Mouse (Mus musculus) embryonic facial prominence, embryonic 10.5 days (tissue): ENCODE data around the gene Poc1b. TPM values are rescaled to one million over a fixed set of nuclear protein-coding genes. Genes with fewer than 3 reads are reported as not detected.

ENCODE experiments used
- DNase-seq: peaks from one replicate; pipeline ENCODE4 v3.0.0-alpha.2; 2017; ENCODE audit warnings: low spot score
- H3K27ac ChIP-seq: fragments of 300-500 bp; sonication (generic); replicated peaks from 2 replicates; pipeline ENCODE4 v1.5.1; 2016; ENCODE audit warnings: mild to moderate bottlenecking
- H3K27me3 ChIP-seq: fragments of 300-500 bp; sonication (generic); replicated peaks from 2 replicates; pipeline ENCODE4 v1.6.1; 2016; ENCODE audit warnings: low read depth, mild to moderate bottlenecking; ENCODE audit not compliant: poor library complexity, severe bottlenecking
- H3K36me3 ChIP-seq: fragments of 300-500 bp; sonication (generic); replicated peaks from 2 replicates; pipeline ENCODE4 v1.6.1; 2016; ENCODE audit warnings: mild to moderate bottlenecking, moderate library complexity
- H3K4me1 ChIP-seq: fragments of 300-500 bp; sonication (generic); 2 replicates; pipeline ENCODE4 v1.6.1; 2016
- H3K4me3 ChIP-seq: fragments of 300-500 bp; sonication (generic); 2 replicates; pipeline ENCODE4 v1.5.1; 2016; ENCODE audit warnings: mild to moderate bottlenecking, moderate library complexity
- H3K9me3 ChIP-seq: fragments of 300-500 bp; sonication (generic); 2 replicates; pipeline ENCODE4 v1.6.1; 2016; ENCODE audit warnings: mild to moderate bottlenecking
- WGBS: fragments of 180-500 bp; shearing (Covaris S2); methylation state at CpG from one replicate; pipeline ENCODE4 v1.1.7; 2016; 5-methylcytosine and 5-hydroxymethylcytosine counted together
- polyA plus RNA-seq: library from polyadenylated mRNA; unstranded; fragments of >200 nt; fragmentation: Nextera tagmentation; extraction: Ambion mirVana; gene quantifications from 2 replicates; pipeline ENCODE4 v1.2.1, GENCODE M21; 2016

Poc1b gene
- 32.6 and 33.3 TPM in 2 replicates for polyA plus RNA-seq

DNA sequence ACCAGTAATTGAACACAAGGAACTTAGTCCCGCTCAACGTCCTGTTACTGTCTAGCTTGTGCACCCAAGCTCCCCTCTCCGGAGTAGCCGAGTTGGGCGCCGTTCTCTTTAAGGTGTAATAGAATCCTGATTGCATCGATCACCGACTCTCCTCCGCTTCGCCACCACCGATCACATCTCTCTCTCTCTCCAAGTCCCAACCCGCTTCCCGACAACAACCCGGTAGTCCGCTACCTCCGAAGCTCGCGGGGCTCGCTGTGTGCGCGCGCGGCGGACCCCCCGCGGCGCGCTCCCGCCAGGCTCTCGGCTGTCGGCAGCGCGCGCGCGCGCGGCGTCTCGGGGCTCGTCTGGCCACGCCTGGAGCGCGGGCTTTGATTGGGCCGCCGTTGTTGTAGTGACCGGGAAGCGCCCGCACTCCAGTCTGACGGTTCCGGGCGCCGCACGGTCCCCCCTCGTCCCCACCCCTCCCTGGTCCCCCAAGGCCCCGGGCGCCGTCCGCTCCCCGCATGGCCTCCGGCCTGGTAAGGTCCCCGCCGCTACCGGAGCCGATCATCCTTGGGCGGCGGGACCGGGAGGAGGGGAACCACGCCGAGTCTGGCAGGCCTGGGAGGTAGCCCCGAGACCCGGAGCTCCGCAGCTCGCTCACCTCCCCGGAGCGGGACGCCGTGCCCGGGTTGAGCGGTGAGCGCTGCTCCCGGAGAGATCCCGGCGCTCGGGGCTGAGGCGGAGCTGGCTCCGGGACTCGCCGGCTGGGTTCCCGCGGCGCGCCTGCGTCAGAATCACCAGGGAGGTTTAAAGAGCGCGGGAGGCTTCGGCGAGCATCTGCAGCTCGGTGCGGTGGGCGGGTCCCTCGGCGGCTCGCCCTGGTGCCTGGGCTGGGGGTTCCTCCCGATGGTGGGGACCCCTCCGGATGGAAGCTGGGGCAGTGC, at the start of gene Poc1b:
Poc1b (plus strand) TSS at position 334 of the 929 bp plus-strand sequence.
- peaks cover 4% of the 10 kb centered on the region; the same call in 1 of the 2 replicates for H3K9me3 ChIP-seq
- peaks cover 39% of the 10 kb centered on the region for H3K36me3 ChIP-seq
- H3K27ac ChIP-seq = peak within 1 kb of the TSS; percentile 96
- H3K4me1 ChIP-seq = peaks cover 30% of the 10 kb centered on the region
- H3K27me3 ChIP-seq = no peaks in the 10 kb centered on the region
- peak; percentile 94 for DNase-seq
- H3K4me3 ChIP-seq = peak within 1 kb of the TSS; percentile 94
- WGBS = under 1% methylated on average over 106 of the region's 106 CpGs

- H3K27me3 ChIP-seq = no peaks in the 10 kb centered on the region
- H3K4me3 ChIP-seq = no peak overlapping the region
- no peaks in the 10 kb centered on the region for H3K4me1 ChIP-seq
- 88% methylated on average over 7 of the region's 7 CpGs for WGBS
- H3K27ac ChIP-seq = no peak overlapping the region
- H3K36me3 ChIP-seq = no peaks in the 10 kb centered on the region
- no peak for DNase-seq
- no peaks in the 10 kb centered on the region for H3K9me3 ChIP-seq
Measured at GRCm38 (mm10) chr10:99060588-99060987, 46.2 kb upstream of the Poc1b start.

GRCm38 (mm10) chr10:99061418-99061817, 45.4 kb upstream of the Poc1b start:
- no peak for DNase-seq
- Histone ChIP-seq H3K36me3 (no peaks in the 10 kb centered on the region), H3K4me1 (no peaks in the 10 kb centered on the region), H3K27ac (no peak overlapping the region), H3K4me3 (no peak overlapping the region), H3K27me3 (no peaks in the 10 kb centered on the region), H3K9me3 (no peaks in the 10 kb centered on the region)
- WGBS = 90% methylated on average over 10 of the region's 10 CpGs

DNA sequence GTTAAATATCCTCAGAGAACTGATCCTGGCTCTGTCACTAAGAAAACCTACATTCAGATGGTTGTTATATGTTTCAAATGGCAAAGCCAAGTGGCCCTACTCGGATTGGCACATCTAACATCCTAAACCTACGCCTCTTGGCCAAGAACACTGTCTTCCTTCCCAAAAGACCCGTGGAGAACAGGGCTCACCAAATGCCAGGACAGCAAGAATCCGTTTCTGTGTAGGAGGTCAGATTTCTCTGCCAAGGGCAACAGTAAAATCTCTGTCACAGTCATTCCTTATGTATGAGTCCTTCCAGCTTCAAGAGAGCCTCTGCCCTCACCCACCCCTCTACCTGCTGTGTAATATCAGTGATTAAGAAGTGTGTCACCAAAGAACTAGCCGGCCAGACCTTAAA, 44.3 kb upstream of the Poc1b start:
- Histone ChIP-seq H3K27ac (no peak overlapping the region), H3K36me3 (no peaks in the 10 kb centered on the region), H3K4me1 (no peaks in the 10 kb centered on the region), H3K4me3 (no peak overlapping the region), H3K27me3 (no peaks in the 10 kb centered on the region), H3K9me3 (no peaks in the 10 kb centered on the region)
- 87% methylated on average over 5 of the region's 5 CpGs for WGBS
- DNase-seq = no peak

DNA sequence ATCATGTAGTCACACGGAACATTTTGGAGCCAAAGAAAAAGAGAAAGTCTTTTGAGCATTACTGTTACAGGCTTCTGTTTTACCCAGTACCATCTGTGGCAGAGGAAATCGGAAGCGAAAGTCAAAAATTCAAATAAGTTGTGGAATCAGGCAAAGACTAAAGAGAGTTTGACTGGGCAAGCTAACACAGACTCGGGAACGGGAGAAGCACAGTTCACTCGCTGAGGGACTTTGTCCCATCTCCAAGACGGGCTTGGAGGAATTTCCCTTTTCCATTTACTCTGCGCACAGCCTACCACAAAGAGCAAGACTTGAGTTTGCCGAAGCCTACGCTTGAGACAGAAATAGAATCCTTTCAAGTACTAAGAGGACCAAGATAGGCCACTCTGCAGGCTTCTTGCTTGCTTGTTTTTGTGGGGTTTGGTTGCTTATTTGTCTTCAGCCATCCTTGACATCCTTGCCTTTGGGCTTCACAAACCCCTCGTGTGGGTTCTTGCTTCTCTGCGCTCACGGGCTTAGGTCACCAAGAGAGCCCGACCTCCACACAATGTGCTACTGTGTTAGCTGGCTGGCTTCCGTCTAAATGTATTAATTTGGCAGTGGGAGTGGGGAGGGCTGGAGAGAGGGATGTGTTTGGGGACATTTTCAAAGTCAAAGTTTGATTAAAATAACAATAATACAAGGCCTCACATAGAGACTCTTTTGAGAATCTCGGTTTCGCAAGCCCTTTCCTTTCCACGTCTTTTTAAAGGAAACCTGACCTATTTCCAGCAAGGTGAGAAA, 30.5 kb upstream of the Poc1b start:
- Histone ChIP-seq H3K4me1 (no peaks in the 10 kb centered on the region), H3K9me3 (no peaks in the 10 kb centered on the region), H3K4me3 (no peak overlapping the region), H3K27me3 (no peaks in the 10 kb centered on the region), H3K36me3 (no peaks in the 10 kb centered on the region), H3K27ac (no peak overlapping the region)
- peak; percentile 28 for DNase-seq
- WGBS = 63% methylated on average over 18 of the region's 18 CpGs

GRCm38 (mm10) chr10:99078621-99079020, 28.2 kb upstream of the Poc1b start:
- Histone ChIP-seq H3K4me1 (no peaks in the 10 kb centered on the region), H3K27me3 (no peaks in the 10 kb centered on the region), H3K27ac (no peak overlapping the region), H3K4me3 (no peak overlapping the region), H3K9me3 (no peaks in the 10 kb centered on the region), H3K36me3 (no peaks in the 10 kb centered on the region)
- DNase-seq = no peak
- whole genome bisulfite sequencing = 90% methylated on average over 2 of the region's 2 CpGs

DNA sequence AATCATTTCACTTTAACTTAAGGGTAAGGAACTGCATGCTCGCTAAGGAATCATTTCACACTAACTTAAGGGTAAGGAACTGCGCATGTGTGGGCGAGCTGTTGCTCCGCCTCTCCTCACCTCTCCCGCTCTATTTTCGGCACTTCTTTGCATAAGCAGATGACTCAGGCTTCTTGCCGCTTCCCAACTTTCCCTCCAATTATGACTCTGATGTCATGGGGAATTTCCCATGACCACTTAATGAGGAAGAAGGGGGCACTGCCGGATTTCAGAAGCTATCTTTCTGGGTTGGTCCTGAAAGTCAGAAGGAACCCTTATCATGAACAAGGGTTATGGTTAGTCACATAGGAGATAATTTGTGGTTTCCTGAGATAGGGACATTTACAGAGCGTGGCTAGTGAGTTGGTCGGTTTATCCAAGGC, 25.3 kb upstream of the Poc1b start:
- H3K27ac ChIP-seq = no peak overlapping the region
- no peaks in the 10 kb centered on the region for H3K9me3 ChIP-seq
- no peaks in the 10 kb centered on the region for H3K36me3 ChIP-seq
- no peak for DNase-seq
- H3K27me3 ChIP-seq = no peaks in the 10 kb centered on the region
- no peak overlapping the region for H3K4me3 ChIP-seq
- WGBS = 88% methylated on average over 10 of the region's 10 CpGs
- no peaks in the 10 kb centered on the region for H3K4me1 ChIP-seq

DNA sequence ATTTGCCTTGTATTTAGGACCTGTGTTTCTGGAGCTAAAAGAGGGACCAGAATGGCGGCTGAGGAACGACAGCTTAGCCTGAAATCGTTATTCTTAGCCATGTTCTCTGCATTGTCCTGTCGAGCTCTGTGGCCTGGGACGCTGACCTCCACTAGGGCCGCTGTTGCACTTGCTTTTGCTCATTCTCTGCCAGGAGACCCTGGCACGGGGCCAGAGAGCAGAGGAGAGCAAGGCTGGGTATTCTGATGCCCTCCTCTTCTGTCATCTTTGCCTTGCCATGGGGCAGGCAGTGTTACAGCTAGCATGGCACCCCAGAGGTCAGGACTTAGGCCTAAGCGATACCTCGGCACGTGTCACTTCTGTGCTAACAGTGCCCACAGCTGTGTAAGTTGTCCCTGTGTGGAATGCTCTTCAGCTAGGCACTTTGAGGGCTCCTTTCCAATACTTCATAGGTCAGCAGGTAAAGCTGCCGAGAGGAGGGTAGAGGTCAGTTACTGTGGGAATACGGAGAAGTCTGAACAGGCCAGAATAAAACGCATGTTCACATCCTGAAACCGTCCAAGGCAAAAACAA, 23.3 kb upstream of the Poc1b start:
- no peak overlapping the region for H3K27ac ChIP-seq
- no peaks in the 10 kb centered on the region for H3K27me3 ChIP-seq
- 89% methylated on average over 14 of the region's 14 CpGs for WGBS
- H3K36me3 ChIP-seq = no peaks in the 10 kb centered on the region
- no peaks in the 10 kb centered on the region for H3K9me3 ChIP-seq
- H3K4me3 ChIP-seq = no peak overlapping the region
- no peak for DNase-seq
- H3K4me1 ChIP-seq = no peaks in the 10 kb centered on the region

DNA sequence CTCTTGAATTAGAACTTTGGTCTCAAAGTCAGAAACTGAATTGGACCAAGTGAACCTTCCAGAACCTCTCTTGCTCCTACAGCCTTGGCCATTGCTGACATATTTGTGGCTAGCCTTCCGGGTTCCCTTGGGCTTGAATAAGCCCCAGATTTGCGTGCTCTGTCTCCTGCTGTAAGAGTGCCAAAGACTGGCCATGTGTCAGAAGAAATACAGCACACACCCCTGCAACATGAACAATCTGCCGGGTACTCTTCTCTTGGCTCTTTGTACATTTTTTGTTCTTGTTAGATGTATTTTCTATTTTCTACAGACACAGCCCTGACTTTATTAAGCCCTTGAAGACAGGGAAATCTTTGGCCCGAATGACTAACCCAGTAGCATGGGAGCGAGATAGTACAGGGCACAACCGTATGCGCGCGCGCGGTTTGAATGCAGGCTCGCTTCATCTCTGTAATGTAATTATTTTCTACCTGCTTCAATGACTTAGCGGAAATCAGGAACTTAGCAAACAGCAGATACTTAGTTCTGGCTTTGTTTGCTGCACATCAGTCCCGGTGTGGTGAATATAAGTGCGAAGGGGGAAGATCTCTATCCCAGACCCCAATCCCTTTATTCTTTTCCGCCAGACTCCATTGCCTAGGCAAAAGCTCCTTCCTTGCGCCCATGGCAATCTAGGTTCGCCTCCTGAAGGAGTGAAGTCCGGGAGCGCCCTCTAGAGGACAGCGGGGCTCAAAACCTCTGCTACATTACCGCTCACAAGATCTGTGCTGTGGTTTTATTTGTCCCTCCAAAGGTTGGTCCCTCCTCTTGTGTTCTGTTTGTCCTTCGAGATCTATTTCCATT, 22.2 kb upstream of the Poc1b start:
- WGBS = 50% methylated on average over 23 of the region's 23 CpGs
- Histone ChIP-seq H3K36me3 (no peaks in the 10 kb centered on the region), H3K27ac (no peak overlapping the region), H3K9me3 (no peaks in the 10 kb centered on the region), H3K27me3 (no peaks in the 10 kb centered on the region), H3K4me3 (0 out of 2 replicates have a peak overlapping the region, but pooled peaks have one; percentile 13), H3K4me1 (no peaks in the 10 kb centered on the region)
- DNase-seq = peak; percentile 88

DNA sequence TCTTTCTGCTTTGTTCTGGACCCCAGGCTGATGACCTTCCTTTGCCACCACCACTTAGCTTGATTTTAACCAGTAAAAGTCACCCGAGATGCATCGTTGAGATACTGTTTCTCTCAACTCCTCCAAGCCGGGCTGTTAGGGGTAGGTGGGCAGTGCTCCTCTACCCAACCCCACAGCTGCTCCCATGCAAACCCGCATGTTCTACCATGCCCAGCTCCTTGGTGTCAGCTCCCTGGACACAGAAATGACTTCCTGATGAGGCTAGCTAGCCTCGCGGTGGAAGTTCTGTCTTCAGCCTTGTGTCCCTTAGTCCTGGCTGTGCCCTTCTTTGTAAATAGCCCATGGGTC, 21.6 kb upstream of the Poc1b start:
- no peak overlapping the region for H3K4me3 ChIP-seq

DNA sequence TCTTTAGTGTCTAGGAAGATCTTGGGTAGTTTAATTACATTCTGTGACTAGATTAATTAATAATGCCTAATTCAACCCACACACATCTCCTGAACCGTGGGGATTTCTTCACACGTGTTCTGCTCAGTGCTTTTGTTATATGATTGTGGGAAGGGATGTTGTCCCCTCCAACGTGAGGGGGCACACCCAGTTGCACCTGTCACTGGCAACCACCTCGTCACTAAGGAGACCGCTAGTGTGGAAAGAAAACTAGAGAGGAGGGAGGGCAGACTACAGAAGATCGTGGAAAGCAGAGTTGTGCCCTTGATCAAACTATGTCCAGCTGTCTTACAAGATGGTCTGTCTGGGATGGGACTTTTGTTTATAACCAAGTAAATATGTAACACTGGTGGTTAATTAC, 20.8 kb upstream of the Poc1b start:
- 75% methylated on average over 6 of the region's 6 CpGs for WGBS

More for the DNA sequence above, 21.6 kb upstream of the Poc1b start:
- no peak for DNase-seq
- Histone ChIP-seq H3K27ac (no peak overlapping the region), H3K36me3 (no peaks in the 10 kb centered on the region), H3K27me3 (no peaks in the 10 kb centered on the region), H3K9me3 (no peaks in the 10 kb centered on the region), H3K4me1 (no peaks in the 10 kb centered on the region)
- WGBS = 63% methylated on average over 6 of the region's 6 CpGs

GRCm38 (mm10) chr10:99089906-99090305, 16.9 kb upstream of the Poc1b start:
- 83% methylated on average over 6 of the region's 6 CpGs for WGBS
- no peak for DNase-seq
- Histone ChIP-seq H3K36me3 (no peaks in the 10 kb centered on the region), H3K4me1 (peaks cover 11% of the 10 kb centered on the region), H3K4me3 (no peak overlapping the region), H3K9me3 (no peaks in the 10 kb centered on the region), H3K27ac (no peak overlapping the region), H3K27me3 (no peaks in the 10 kb centered on the region)

More for the DNA sequence above, 20.8 kb upstream of the Poc1b start:
- Histone ChIP-seq H3K27me3 (no peaks in the 10 kb centered on the region), H3K36me3 (no peaks in the 10 kb centered on the region), H3K9me3 (no peaks in the 10 kb centered on the region), H3K4me3 (no peak overlapping the region), H3K27ac (no peak overlapping the region), H3K4me1 (no peaks in the 10 kb centered on the region)
- DNase-seq = no peak
